Mouse (Mus musculus) forebrain, embryonic 10.5 days (tissue): ENCODE results near the gene Rassf10. TPM values are rescaled to one million over a fixed set of nuclear protein-coding genes. Genes with fewer than 3 reads are reported as not detected.
A peak's percentile ranks its signal among the peaks of the same experiment; 100 is the strongest.
"Not testable (repeated sequence)": the region's sequence is repeated elsewhere in the genome, so short reads cannot be mapped to it uniquely, and the experiment has no call there.

Source experiments
- DNase-seq: peaks from one replicate; pipeline ENCODE4 v3.0.0-alpha.2; 2017; ENCODE audit warnings: low spot score; ENCODE audit errors: extremely low spot score
- H3K27ac ChIP-seq: fragments of 300-500 bp; sonication (generic); 2 replicates; pipeline ENCODE4 v1.5.1; 2016; ENCODE audit warnings: mild to moderate bottlenecking
- H3K27me3 ChIP-seq: fragments of 300-500 bp; sonication (generic); 2 replicates; pipeline ENCODE4 v1.6.1; 2016; ENCODE audit warnings: mild to moderate bottlenecking; ENCODE audit not compliant: poor library complexity, severe bottlenecking
- H3K36me3 ChIP-seq: fragments of 300-500 bp; sonication (generic); replicated peaks from 2 replicates; pipeline ENCODE4 v1.6.1; 2016; ENCODE audit warnings: mild to moderate bottlenecking, moderate library complexity
- H3K4me1 ChIP-seq: fragments of 300-500 bp; sonication (generic); 2 replicates; pipeline ENCODE4 v1.6.1; 2016
- H3K4me3 ChIP-seq: fragments of 300-500 bp; sonication (generic); 2 replicates; pipeline ENCODE4 v1.5.1; 2016; ENCODE audit warnings: mild to moderate bottlenecking, moderate library complexity
- H3K9me3 ChIP-seq: fragments of 300-500 bp; sonication (generic); 2 replicates; pipeline ENCODE4 v1.6.1; 2016; ENCODE audit warnings: mild to moderate bottlenecking, moderate library complexity
- WGBS: fragments of 180-500 bp; shearing (Covaris S2); methylation state at CpG from one replicate; pipeline ENCODE4 v1.1.7; 2016; 5-methylcytosine and 5-hydroxymethylcytosine counted together
- polyA plus RNA-seq: library from polyadenylated mRNA; unstranded; fragments of >200 nt; fragmentation: Nextera tagmentation; extraction: Ambion mirVana; gene quantifications from 2 replicates; pipeline ENCODE4 v1.2.1, GENCODE M21; 2016

Gene Rassf10
- 0.53 and 0.86 TPM in 2 replicates for polyA plus RNA-seq

GRCm38 (mm10) chr7:112953777-112954291 lies at the start of gene Rassf10:
Gene Rassf10, plus strand, starts transcription at chr7:112953962.
- peaks cover 66% of the 10 kb centered on the region for H3K27me3 ChIP-seq
- peak within 1 kb of the TSS; percentile 53 for H3K4me3 ChIP-seq
- peak; percentile 75 for DNase-seq
- WGBS: under 1% methylated on average over 41 of the region's 41 CpGs
- H3K27ac ChIP-seq: peak within 1 kb of the TSS; percentile 40; the same call in 1 of the 2 replicates
- H3K36me3 ChIP-seq: no peaks in the 10 kb centered on the region
- no peaks in the 10 kb centered on the region; the same call in 1 of the 2 replicates for H3K9me3 ChIP-seq
- H3K4me1 ChIP-seq: peaks cover 44% of the 10 kb centered on the region

- Histone ChIP-seq H3K36me3 (peaks cover 30% of the 10 kb centered on the region), H3K4me1 (0 out of 2 replicates have a peak, but pooled peaks cover 4% of the 10 kb centered on the region), H3K4me3 (no peak overlapping the region), H3K27me3 (no peaks in the 10 kb centered on the region), H3K27ac (no peak overlapping the region), H3K9me3 (no peaks in the 10 kb centered on the region)
- WGBS: 88% methylated on average over 5 of the region's 5 CpGs
- DNase-seq: no peak
These were observed 46.9 kb upstream of the Rassf10 start for GRCm38 (mm10) chr7:112906848-112907247.

GRCm38 (mm10) chr7:112907468-112907867 lies 46.3 kb upstream of the Rassf10 start:
- Histone ChIP-seq H3K36me3 (peaks cover 24% of the 10 kb centered on the region), H3K27me3 (no peaks in the 10 kb centered on the region), H3K4me3 (no peak overlapping the region), H3K27ac (no peak overlapping the region), H3K4me1 (0 out of 2 replicates have a peak, but pooled peaks cover 4% of the 10 kb centered on the region), H3K9me3 (no peaks in the 10 kb centered on the region)
- no peak for DNase-seq
- WGBS: 77% methylated on average over 2 of the region's 2 CpGs

- 0 out of 2 replicates have a peak, but pooled peaks cover 4% of the 10 kb centered on the region for H3K4me1 ChIP-seq
- no peak overlapping the region for H3K4me3 ChIP-seq
- H3K27ac ChIP-seq: no peak overlapping the region
- H3K9me3 ChIP-seq: no peaks in the 10 kb centered on the region
- H3K36me3 ChIP-seq: peaks cover 7% of the 10 kb centered on the region
- H3K27me3 ChIP-seq: no peaks in the 10 kb centered on the region
- no peak for DNase-seq
- 91% methylated on average over 10 of the region's 10 CpGs for WGBS
These were observed 44.6 kb upstream of the Rassf10 start for GRCm38 (mm10) chr7:112909164-112909563.

GRCm38 (mm10) chr7:112912969-112913368 lies 40.8 kb upstream of the Rassf10 start:
- H3K27ac ChIP-seq: no peak overlapping the region
- WGBS: 86% methylated on average over 3 of the region's 3 CpGs

GRCm38 (mm10) chr7:112915571-112915970 lies 38.2 kb upstream of the Rassf10 start:
- Histone ChIP-seq H3K9me3 (no peaks in the 10 kb centered on the region), H3K4me1 (peaks cover 32% of the 10 kb centered on the region), H3K27ac (no peak overlapping the region), H3K27me3 (0 out of 2 replicates have a peak, but pooled peaks cover 5% of the 10 kb centered on the region), H3K36me3 (no peaks in the 10 kb centered on the region), H3K4me3 (no peak overlapping the region)
- WGBS: 94% methylated on average over 4 of the region's 4 CpGs
- DNase-seq: no peak

More at GRCm38 (mm10) chr7:112912969-112913368, 40.8 kb upstream of the Rassf10 start:
- H3K27me3 ChIP-seq: no peaks in the 10 kb centered on the region
- no peak for DNase-seq
- H3K9me3 ChIP-seq: no peaks in the 10 kb centered on the region
- H3K4me1 ChIP-seq: peaks cover 26% of the 10 kb centered on the region
- H3K4me3 ChIP-seq: no peak overlapping the region
- H3K36me3 ChIP-seq: no peaks in the 10 kb centered on the region

- H3K9me3 ChIP-seq: no peaks in the 10 kb centered on the region
- H3K36me3 ChIP-seq: no peaks in the 10 kb centered on the region
- WGBS: 76% methylated on average over 10 of the region's 10 CpGs
- no peak overlapping the region for H3K4me3 ChIP-seq
- H3K4me1 ChIP-seq: peaks cover 39% of the 10 kb centered on the region
- DNase-seq: no peak
- H3K27ac ChIP-seq: no peak overlapping the region
- peaks cover 13% of the 10 kb centered on the region for H3K27me3 ChIP-seq
These were observed 36.0 kb upstream of the Rassf10 start for GRCm38 (mm10) chr7:112917613-112918278.

- WGBS: 67% methylated on average over 22 of the region's 22 CpGs
- no peak for DNase-seq
- no peaks in the 10 kb centered on the region for H3K36me3 ChIP-seq
- peak overlapping the region; percentile 53; the same call in 1 of the 2 replicates for H3K27ac ChIP-seq
- no peak overlapping the region for H3K4me3 ChIP-seq
- H3K4me1 ChIP-seq: peaks cover 46% of the 10 kb centered on the region
- peaks cover 13% of the 10 kb centered on the region for H3K27me3 ChIP-seq
- H3K9me3 ChIP-seq: no peaks in the 10 kb centered on the region
These were observed 35.3 kb upstream of the Rassf10 start for GRCm38 (mm10) chr7:112918279-112918991.

- 5% methylated on average over 4 of the region's 4 CpGs for WGBS
- H3K4me3 ChIP-seq: no peak overlapping the region
- DNase-seq: peak; percentile 62
- peaks cover 27% of the 10 kb centered on the region for H3K27me3 ChIP-seq
- H3K36me3 ChIP-seq: no peaks in the 10 kb centered on the region
- no peak overlapping the region for H3K27ac ChIP-seq
- no peaks in the 10 kb centered on the region for H3K9me3 ChIP-seq
- H3K4me1 ChIP-seq: peaks cover 60% of the 10 kb centered on the region
These were observed 33.9 kb upstream of the Rassf10 start for GRCm38 (mm10) chr7:112919845-112920244.

- H3K27ac ChIP-seq: peak overlapping the region; percentile 1
- no peaks in the 10 kb centered on the region for H3K36me3 ChIP-seq
- WGBS: 37% methylated on average over 4 of the region's 4 CpGs
- peaks cover 34% of the 10 kb centered on the region for H3K27me3 ChIP-seq
- H3K9me3 ChIP-seq: no peaks in the 10 kb centered on the region
- DNase-seq: no peak
- no peak overlapping the region for H3K4me3 ChIP-seq
- peaks cover 49% of the 10 kb centered on the region for H3K4me1 ChIP-seq
These were observed 31.0 kb upstream of the Rassf10 start for GRCm38 (mm10) chr7:112922801-112923200.

GRCm38 (mm10) chr7:112923712-112924111 lies 30.1 kb upstream of the Rassf10 start:
- no peak overlapping the region for H3K27ac ChIP-seq
- no peak for DNase-seq
- H3K36me3 ChIP-seq: no peaks in the 10 kb centered on the region
- peaks cover 33% of the 10 kb centered on the region for H3K27me3 ChIP-seq
- H3K4me3 ChIP-seq: no peak overlapping the region
- H3K4me1 ChIP-seq: peaks cover 40% of the 10 kb centered on the region
- WGBS: 87% methylated on average over 3 of the region's 3 CpGs
- no peaks in the 10 kb centered on the region for H3K9me3 ChIP-seq

- Histone ChIP-seq H3K36me3 (no peaks in the 10 kb centered on the region), H3K4me3 (no peak overlapping the region), H3K27me3 (peaks cover 4% of the 10 kb centered on the region; the same call in 1 of the 2 replicates), H3K27ac (no peak overlapping the region), H3K9me3 (no peaks in the 10 kb centered on the region), H3K4me1 (peaks cover 10% of the 10 kb centered on the region)
- WGBS: 81% methylated on average over 7 of the region's 7 CpGs
- DNase-seq: no peak
These were observed 23.1 kb upstream of the Rassf10 start for GRCm38 (mm10) chr7:112930669-112931068.

GRCm38 (mm10) chr7:112935876-112936275 lies 17.9 kb upstream of the Rassf10 start:
- 87% methylated on average over 5 of the region's 5 CpGs for WGBS
- not testable (repeated sequence) for H3K36me3 ChIP-seq, DNase-seq, H3K4me3 ChIP-seq, H3K4me1 ChIP-seq, H3K27ac ChIP-seq, H3K9me3 ChIP-seq, H3K27me3 ChIP-seq
